Mouse (Mus musculus) embryo, embryonic 10.5 days (tissue): Measurements from ENCODE around the gene Olfr1212.

ENCODE experiments used
- DNase-seq: peaks from one replicate; pipeline ENCODE4 v3.0.0-alpha.2; 2015; ENCODE audit warnings: low spot score

The Olfr1212 gene

GRCm38 (mm10) chr2:88953669-88954068 is at the start of gene Olfr1212:
Olfr1212 (plus strand) TSS chr2:88953969.
- no peak for DNase-seq

GRCm38 (mm10) chr2:88915057-88915456 is 38.7 kb upstream of the Olfr1212 start, which contains the start of gene Olfr1209:
Olfr1209 (minus strand) TSS chr2:88915157.
- DNase-seq = no peak

GRCm38 (mm10) chr2:88938011-88938410 is 15.8 kb upstream of the Olfr1212 start, which contains the start of gene Olfr1211:
Olfr1211 (minus strand) TSS chr2:88938111.
- DNase-seq = no peak

GRCm38 (mm10) chr2:88980181-88980580 is 26.4 kb downstream of the Olfr1212 start, which contains the start of gene Gm13762:
Gm13762 (minus strand) TSS chr2:88980281.
- DNase-seq = no peak

- DNase-seq = no peak
Measured at GRCm38 (mm10) chr2:88992553-88992952, 38.8 kb downstream of the Olfr1212 start, which contains the start of gene Olfr1214. Olfr1214 (minus strand) TSS chr2:88992653.

GRCm38 (mm10) chr2:89006873-89007272 is 53.1 kb downstream of the Olfr1212 start, which contains the start of gene Olfr1215:
Olfr1215 (minus strand) TSS chr2:89006973.
- DNase-seq = no peak
